Mouse (Mus musculus) layer of hippocampus, postnatal 14 days (tissue): ENCODE measurements at regions not wholly inside any gene's neighbourhood (a gene's known extent, or its start where the extent isn't known, plus 50 kb on each side); places are given as distances from the start of the nearest gene placed in this dataset.

Experiments
- DNase-seq, 2 experiments: peaks; one replicate each; pipeline ENCODE4 v3.0.0; 2021 to 2022; ENCODE audit warnings: low spot score in 2 of 2, mixed read lengths in 1 of 2

DNA sequence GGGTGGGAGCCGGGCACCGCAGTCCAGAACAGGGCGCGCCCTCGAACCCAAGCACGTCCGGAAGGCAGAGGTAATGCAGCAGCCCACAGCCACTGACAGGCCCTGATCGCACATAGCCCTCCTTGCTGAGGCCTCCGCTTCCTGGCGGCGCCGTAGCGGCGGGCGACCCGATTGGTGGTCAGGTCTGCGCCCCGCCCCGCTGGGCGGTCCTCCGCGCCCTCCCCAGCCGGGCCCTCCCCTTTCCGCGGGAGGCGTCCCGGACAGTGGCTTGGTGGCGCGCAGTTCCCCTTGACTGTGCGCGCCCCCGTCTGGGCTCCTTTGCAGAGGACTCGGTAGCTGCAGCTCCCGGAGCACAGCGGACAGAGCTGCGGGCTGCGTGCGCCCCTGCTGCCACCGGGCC is 375.5 kb upstream of the Asap2 start:
- DNase-seq, result peak; percentile 47 to 72
